In genomic region chr12:112546110-112546509, GRCm38 (mm10) we compare ENCODE assay signal across 22 mouse cellular contexts. TPM values are rescaled to one million over a fixed set of nuclear protein-coding genes. Genes with fewer than 3 reads are reported as not detected.
"Had no signal": no experiment of that assay in that cellular context is flagged by ENCODE, and none has a peak within 500 bp of the region (broad histone marks: within the 10 kb centered on the region; RNA-seq: fewer than 3 reads in every experiment).

No protein-coding gene starts in this region.

- DNase-seq: kidney, adult 2 months; kidney, postnatal 25 days; layer of hippocampus, adult 9-11 months; liver; lung, adult 18-20 months; lung, postnatal 10 days; lung, postnatal 36 days; retina, postnatal 1 day; right cerebral cortex, postnatal 25 days; spleen, adult 18-20 months; thymus, postnatal 25 days had no signal

- H3K9me3 ChIP-seq: limb, embryonic 10.5 days; limb, embryonic 13.5 days; liver, embryonic 12.5 days; liver, embryonic 15.5 days; lung, embryonic 15.5 days; midbrain, embryonic 13.5 days; neural tube, embryonic 13.5 days; stomach, embryonic 15.5 days had no signal

- H3K27me3 ChIP-seq: limb, embryonic 13.5 days; liver, embryonic 15.5 days; lung, embryonic 15.5 days; neural tube, embryonic 13.5 days; stomach, embryonic 15.5 days had no signal

- H3K4me2 ChIP-seq: limb, embryonic 13.5 days; liver, embryonic 12.5 days; liver, embryonic 15.5 days; lung, embryonic 15.5 days; midbrain, embryonic 13.5 days; neural tube, embryonic 13.5 days; stomach, embryonic 15.5 days had no signal

- H3K9ac ChIP-seq: liver, embryonic 12.5 days; liver, embryonic 15.5 days; lung, embryonic 15.5 days; midbrain, embryonic 13.5 days; neural tube, embryonic 13.5 days; stomach, embryonic 15.5 days had no signal

- ATAC-seq: liver, embryonic 12.5 days; midbrain, embryonic 13.5 days had no signal

- H3K4me1 ChIP-seq: liver, embryonic 15.5 days; lung, embryonic 15.5 days had no signal

- H3K27ac ChIP-seq: kidney, postnatal 0 days; layer of hippocampus, adult 2 months; limb, embryonic 13.5 days; liver, embryonic 12.5 days; liver, embryonic 15.5 days; lung, embryonic 15.5 days; neural tube, embryonic 13.5 days; stomach, embryonic 15.5 days had no signal

- H3K36me3 ChIP-seq: limb, embryonic 10.5 days; limb, embryonic 13.5 days; liver, embryonic 12.5 days; liver, embryonic 15.5 days; lung, embryonic 15.5 days; midbrain, embryonic 13.5 days; neural tube, embryonic 13.5 days; stomach, embryonic 15.5 days had no signal

- H3K4me3 ChIP-seq: layer of hippocampus, adult 2 months; limb, embryonic 10.5 days; limb, embryonic 13.5 days; liver, embryonic 12.5 days; liver, embryonic 15.5 days; lung, embryonic 15.5 days; midbrain, embryonic 13.5 days; myocyte; neural tube, embryonic 13.5 days; stomach, embryonic 15.5 days had no signal

RNA-seq across cellular contexts. Expression of gene Tmem179, which starts 29.6 kb away (rescaled TPM):
- polyA plus RNA-seq: limb, embryonic 10.5 days had no signal

RNA-seq across cellular contexts. Expression of gene A530016L24Rik, which starts 56.9 kb away (rescaled TPM):
- polyA plus RNA-seq: limb, embryonic 10.5 days; liver, embryonic 12.5 days; liver, embryonic 15.5 days had no signal
